Mouse (Mus musculus) splenic B cell, adult 2 months (primary cell): Measurements from ENCODE around the gene Muc4.

Source experiments
- DNase-seq: peaks from one replicate; pipeline ENCODE4 v3.0.0-alpha.2; 2011; ENCODE audit warnings: low read depth, low spot score
- H3K27me3 ChIP-seq: 2 replicates; pipeline ENCODE4 v1.6.1; 2012; ENCODE audit warnings: mild to moderate bottlenecking, low read length, moderate library complexity, mixed read lengths; ENCODE audit not compliant: control insufficient read depth, poor library complexity, insufficient read depth, severe bottlenecking
- H3K36me3 ChIP-seq: 2 replicates; pipeline ENCODE4 v1.6.1; 2012; ENCODE audit warnings: mild to moderate bottlenecking, low read length, moderate library complexity, mixed read lengths; ENCODE audit not compliant: control insufficient read depth, poor library complexity, insufficient read depth, severe bottlenecking

Muc4 gene

DNA sequence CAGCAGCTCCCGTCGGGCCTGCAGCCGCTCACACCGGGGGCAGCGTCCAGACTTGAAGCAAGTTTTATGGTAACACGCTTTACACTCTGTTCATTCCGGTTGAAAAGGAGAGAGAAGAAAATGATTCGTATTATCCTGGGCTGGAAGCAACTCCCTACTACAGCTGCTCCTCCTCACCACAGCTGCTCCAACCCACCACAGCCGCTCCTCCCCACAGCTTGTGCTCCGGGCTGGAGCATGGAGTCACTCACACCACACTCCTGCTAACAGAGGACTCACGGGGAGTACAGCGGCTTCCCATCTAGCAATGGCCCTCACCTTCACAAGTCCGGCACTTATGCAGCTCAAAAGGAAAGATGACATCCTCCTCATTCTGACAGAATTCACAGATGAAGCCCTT lies 88.4 kb downstream of the Muc4 start:
- no peak for DNase-seq
- H3K36me3 ChIP-seq = peaks cover 32% of the 10 kb centered on the region
- no peaks in the 10 kb centered on the region for H3K27me3 ChIP-seq

DNA sequence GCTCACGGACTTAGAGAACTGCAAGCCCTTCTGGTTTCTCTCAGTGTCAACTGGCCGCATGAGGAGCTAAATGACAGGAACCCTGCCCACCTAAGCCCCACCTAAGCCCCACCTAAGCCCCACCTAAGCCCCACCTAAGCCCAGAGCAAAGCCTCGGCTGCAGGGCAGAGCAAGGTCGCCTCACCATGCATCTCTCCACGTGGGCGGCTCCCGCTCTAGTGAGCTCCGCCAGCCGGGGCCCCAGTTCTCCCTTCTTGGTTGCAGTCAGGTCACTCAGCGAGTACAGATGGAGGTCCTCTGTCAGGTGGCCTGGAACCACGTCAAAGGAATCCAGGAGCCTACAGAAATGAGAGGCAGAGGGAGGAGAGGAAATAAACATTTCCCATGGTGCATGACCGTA lies 89.7 kb downstream of the Muc4 start:
- no peaks in the 10 kb centered on the region for H3K27me3 ChIP-seq
- H3K36me3 ChIP-seq = peaks cover 32% of the 10 kb centered on the region
- no peak for DNase-seq

DNA sequence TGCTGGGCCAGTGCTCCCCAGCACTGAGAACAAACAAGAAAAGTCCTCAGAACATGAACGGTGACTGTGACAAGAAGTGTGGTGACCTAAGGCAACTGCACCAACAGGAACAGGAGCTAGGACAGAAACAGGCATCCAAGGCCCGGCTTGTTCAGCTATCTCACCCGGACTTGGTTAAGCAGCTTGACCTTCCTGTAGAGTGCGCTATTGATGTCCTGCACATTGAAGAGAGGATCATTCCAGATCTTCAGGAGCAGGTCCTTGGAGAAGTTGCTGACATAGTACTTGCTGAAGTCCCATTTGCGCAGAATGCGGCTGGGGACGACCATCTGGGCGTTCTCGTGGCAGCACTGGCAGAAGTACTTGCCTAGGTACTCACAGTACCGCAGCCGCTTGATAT lies 90.8 kb downstream of the Muc4 start:
- DNase-seq = no peak
- H3K27me3 ChIP-seq = no peaks in the 10 kb centered on the region
- peaks cover 32% of the 10 kb centered on the region for H3K36me3 ChIP-seq

- H3K36me3 ChIP-seq = peaks cover 31% of the 10 kb centered on the region
- no peaks in the 10 kb centered on the region for H3K27me3 ChIP-seq
- DNase-seq = no peak
Measured at GRCm38 (mm10) chr16:32829104-32829503, 93.4 kb downstream of the Muc4 start.

- Histone ChIP-seq H3K27me3 (no peaks in the 10 kb centered on the region), H3K36me3 (peaks cover 17% of the 10 kb centered on the region)
- no peak for DNase-seq
Measured at GRCm38 (mm10) chr16:32831501-32831900, 95.8 kb downstream of the Muc4 start.
